Mouse (Mus musculus) megakaryocyte, embryonic 14.5 days (primary cell): ENCODE results near the gene Olfr633.

Source experiments
- FLI1 ChIP-seq: IDR thresholded peaks from 2 replicates; pipeline ENCODE4 v1.6.1; 2012; ENCODE audit warnings: low read length, inconsistent platforms, mixed read lengths
- GATA1 ChIP-seq: IDR thresholded peaks from 3 replicates; pipeline ENCODE4 v1.6.1; 2012; ENCODE audit warnings: mixed read lengths, low read length, inconsistent platforms, borderline replicate concordance

DNA sequence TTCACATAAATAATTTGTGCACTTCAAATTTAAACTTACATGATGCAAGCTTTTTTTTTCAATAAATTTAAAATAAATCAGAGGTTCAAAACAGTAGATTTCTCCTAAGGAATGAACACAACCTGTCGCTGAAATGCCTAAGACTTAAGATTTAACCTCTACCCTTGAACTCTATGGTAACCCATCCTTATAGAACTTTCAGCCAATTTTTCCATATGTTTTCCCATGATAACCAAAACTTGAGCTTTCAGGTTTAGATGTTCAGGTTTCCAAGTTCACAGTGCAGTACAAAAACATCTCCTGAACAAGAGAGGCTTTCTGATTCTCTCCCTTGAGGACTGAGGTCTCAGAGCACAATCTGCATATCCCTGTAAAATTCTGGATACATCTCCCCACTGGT is 26.6 kb downstream of the Olfr633 start, which contains the start of gene Olfr635:
- TF ChIP-seq GATA1 (no peak), FLI1 (no peak)
